ENCODE assay signal across 8 mouse cellular contexts in genomic region chr10:62847069-62847626, GRCm38 (mm10). TPM values are rescaled to one million over a fixed set of nuclear protein-coding genes. Genes with fewer than 3 reads are reported as not detected.
A peak's percentile ranks its signal among the peaks of the same experiment; 100 is the strongest.
DNase-seq lines count a peak whose midpoint lies in the region; ATAC-seq lines count a peak whose summit lies in the region.

No protein-coding gene starts in this region.

- H3K4me3 ChIP-seq in hindbrain, embryonic 16.5 days (ENCODE audit: low read length), result no peak overlapping the region
- H3K4me3 ChIP-seq in hindbrain, embryonic 12.5 days, result no peak overlapping the region
- no peak overlapping the region for H3K4me3 ChIP-seq in liver, embryonic 12.5 days

- DNase-seq in ZHBTc4 (ENCODE audit: low read depth, low spot score), result peak; percentile 61
- peak; percentile 80 to 81 for DNase-seq in cerebellum, postnatal 14 days
- DNase-seq in layer of hippocampus, adult 9-10 months (ENCODE audit: low spot score), result peak; percentile 57
- DNase-seq in right cerebral cortex, postnatal 36 days (ENCODE audit: low spot score in 2 of 2), result peak; percentile 20 to 41
- no peak for DNase-seq in urinary bladder, postnatal 4 days (ENCODE audit: low spot score in 2 of 2)

- 56% methylated on average over 12 of the region's 12 CpGs for WGBS in hindbrain, embryonic 16.5 days
- 86% methylated on average over 12 of the region's 12 CpGs for WGBS in hindbrain, embryonic 12.5 days
- WGBS in liver, embryonic 12.5 days (ENCODE audit: insufficient replicate concordance), result 67% methylated on average over 12 of the region's 12 CpGs

- no peaks in the 10 kb centered on the region; the same call in 1 of the 2 replicates for H3K4me1 ChIP-seq in hindbrain, embryonic 16.5 days (ENCODE audit: control insufficient read depth, insufficient read depth, low read depth, low read length)
- no peaks in the 10 kb centered on the region; the same call in 1 of the 2 replicates for H3K4me1 ChIP-seq in hindbrain, embryonic 12.5 days
- H3K4me1 ChIP-seq in liver, embryonic 12.5 days, result no peaks in the 10 kb centered on the region

- ATAC-seq in hindbrain, embryonic 16.5 days, result peak; percentile 80; the same call in 1 of the 2 replicates
- no peak for ATAC-seq in hindbrain, embryonic 12.5 days (ENCODE audit: low FRiP score)
- ATAC-seq in liver, embryonic 12.5 days, result no peak

- H3K27me3 ChIP-seq in hindbrain, embryonic 16.5 days (replicated peaks; ENCODE audit: control insufficient read depth, insufficient read depth, low read length), result no peaks in the 10 kb centered on the region
- no peaks in the 10 kb centered on the region for H3K27me3 ChIP-seq in hindbrain, embryonic 12.5 days
- H3K27me3 ChIP-seq in liver, embryonic 12.5 days (replicated peaks), result no peaks in the 10 kb centered on the region

- no peak overlapping the region for H3K27ac ChIP-seq in hindbrain, embryonic 16.5 days (ENCODE audit: low read depth, low read length)
- no peak overlapping the region for H3K27ac ChIP-seq in hindbrain, embryonic 12.5 days
- H3K27ac ChIP-seq in liver, embryonic 12.5 days, result no peak overlapping the region

- H3K36me3 ChIP-seq in hindbrain, embryonic 16.5 days (ENCODE audit: control insufficient read depth, insufficient read depth, low read length), result no peaks in the 10 kb centered on the region
- H3K36me3 ChIP-seq in hindbrain, embryonic 12.5 days, result no peaks in the 10 kb centered on the region
- H3K36me3 ChIP-seq in liver, embryonic 12.5 days, result no peaks in the 10 kb centered on the region

- H3K9ac ChIP-seq in hindbrain, embryonic 16.5 days (ENCODE audit: low read depth, low read length), result no peak overlapping the region
- no peak overlapping the region for H3K9ac ChIP-seq in hindbrain, embryonic 12.5 days
- no peak overlapping the region for H3K9ac ChIP-seq in liver, embryonic 12.5 days

- no peak overlapping the region for H3K4me2 ChIP-seq in hindbrain, embryonic 16.5 days (ENCODE audit: low read length)
- no peak overlapping the region for H3K4me2 ChIP-seq in hindbrain, embryonic 12.5 days (replicated peaks)
- no peak overlapping the region for H3K4me2 ChIP-seq in liver, embryonic 12.5 days

- H3K9me3 ChIP-seq in hindbrain, embryonic 16.5 days (ENCODE audit: control insufficient read depth, low read length), result no peaks in the 10 kb centered on the region
- no peaks in the 10 kb centered on the region for H3K9me3 ChIP-seq in hindbrain, embryonic 12.5 days (replicated peaks)
- no peaks in the 10 kb centered on the region for H3K9me3 ChIP-seq in liver, embryonic 12.5 days (replicated peaks)

RNA-seq across cellular contexts. Expression of gene Ccar1, which starts 55.1 kb away (rescaled TPM):
- 86.0 and 95.9 TPM in 2 replicates for polyA plus RNA-seq in hindbrain, embryonic 16.5 days (2015; fragmentation: Nextera tagmentation; extraction: Ambion mirVana)
- 141 and 147 TPM in 2 replicates for polyA plus RNA-seq in hindbrain, embryonic 12.5 days (2016; fragmentation: Nextera tagmentation; extraction: Ambion mirVana)
- polyA plus RNA-seq in liver, embryonic 12.5 days (2016; fragmentation: Nextera tagmentation; extraction: Ambion mirVana), result 76.2 and 78.7 TPM in 2 replicates

Comparison
In these comparisons a context has a peak if more than half of its experiments do, and no peak if none do; other contexts are left out.
1. DNase-seq: peak in ZHBTc4 (single experiment), cerebellum, postnatal 14 days (2 of 2), layer of hippocampus, adult 9-10 months (single experiment) and right cerebral cortex, postnatal 36 days (2 of 2); none in urinary bladder, postnatal 4 days (0 of 2).